Mouse (Mus musculus): ENCODE results near the gene Slc43a2.
A peak's percentile ranks its signal among the peaks of the same experiment; 100 is the strongest.
"Not testable (repeated sequence)": the region's sequence is repeated elsewhere in the genome, so short reads cannot be mapped to it uniquely, and the experiment has no call there.

The Slc43a2 gene

GRCm38 (mm10) chr11:75574378-75575123 is 43.1 kb downstream of the Slc43a2 start:
- no peak for DNase-seq

DNA sequence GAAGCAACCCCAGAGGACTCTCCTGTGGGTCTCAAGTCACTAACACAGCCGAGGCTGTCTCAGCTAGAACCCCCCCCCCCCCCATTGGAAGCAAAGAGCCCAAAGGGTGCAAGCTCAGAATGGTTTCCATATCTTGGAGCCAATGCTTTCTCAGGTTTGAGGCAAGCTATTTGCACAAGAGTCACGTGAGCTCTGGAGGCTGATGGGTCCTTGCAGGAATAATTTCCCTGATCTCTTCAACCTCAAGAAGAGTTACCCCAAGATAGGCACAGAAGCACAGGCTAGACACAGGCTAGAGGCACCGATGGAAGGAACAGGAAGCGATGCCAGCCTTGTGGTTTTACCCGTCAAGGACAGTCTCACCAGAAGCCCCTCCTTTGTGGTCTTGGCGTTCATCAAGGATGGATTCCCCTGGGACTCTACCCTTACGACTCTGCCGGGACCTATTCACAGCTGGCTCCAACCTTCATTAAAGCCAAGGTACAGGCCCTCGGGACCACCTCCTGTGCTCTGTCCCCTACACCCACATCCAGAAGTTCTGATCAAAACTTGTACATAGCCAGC is 44.1 kb downstream of the Slc43a2 start:
- DNase-seq: no peak

GRCm38 (mm10) chr11:75578609-75579008 is 47.1 kb downstream of the Slc43a2 start:
- DNase-seq: no peak

GRCm38 (mm10) chr11:75581495-75582149 is 50.1 kb downstream of the Slc43a2 start:
- no peak for DNase-seq

- no peak for DNase-seq
These were observed 52.0 kb downstream of the Slc43a2 start for GRCm38 (mm10) chr11:75583521-75583920.

DNA sequence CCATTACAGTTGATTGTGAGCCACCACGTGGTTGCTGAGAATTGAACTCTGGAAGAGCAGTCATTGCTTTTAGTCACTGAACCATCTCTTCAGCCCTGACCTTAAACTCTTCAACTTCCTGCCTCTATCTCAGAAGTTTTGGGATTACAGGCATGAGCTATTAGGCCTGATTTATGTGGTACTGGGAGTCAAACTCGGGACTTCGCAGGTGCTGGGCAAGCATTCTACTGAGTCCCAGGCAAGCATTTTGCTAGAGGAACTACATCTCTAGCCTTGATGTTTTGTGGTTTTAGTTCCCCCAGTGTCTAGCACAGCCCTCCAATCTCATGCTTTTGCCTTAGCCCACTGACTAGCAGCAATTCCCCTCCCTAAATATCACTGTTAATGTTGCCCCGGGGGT is 53.6 kb downstream of the Slc43a2 start:
- no peak for DNase-seq

DNA sequence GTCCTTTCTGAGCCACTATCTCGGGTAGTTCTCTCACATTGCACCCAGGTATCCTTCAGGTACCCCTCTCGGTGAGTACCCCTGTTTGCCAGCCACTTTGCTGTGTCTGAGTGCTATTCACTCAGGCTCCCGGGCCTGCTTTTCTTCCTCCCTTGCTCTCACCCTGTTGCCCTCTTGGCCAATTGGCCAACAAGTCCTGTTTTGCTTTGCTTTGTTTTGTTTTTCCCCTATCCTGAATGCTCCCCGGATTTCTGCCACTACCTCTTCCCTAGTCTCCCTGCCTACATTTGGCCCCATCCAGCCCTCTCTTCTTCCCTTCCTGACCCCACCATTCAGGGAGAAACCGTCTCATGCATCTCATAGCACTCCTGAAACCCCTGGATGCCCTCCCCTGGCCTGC is 54.5 kb downstream of the Slc43a2 start:
- DNase-seq: no peak

GRCm38 (mm10) chr11:75586963-75587362 is 55.5 kb downstream of the Slc43a2 start:
- DNase-seq: no peak

DNA sequence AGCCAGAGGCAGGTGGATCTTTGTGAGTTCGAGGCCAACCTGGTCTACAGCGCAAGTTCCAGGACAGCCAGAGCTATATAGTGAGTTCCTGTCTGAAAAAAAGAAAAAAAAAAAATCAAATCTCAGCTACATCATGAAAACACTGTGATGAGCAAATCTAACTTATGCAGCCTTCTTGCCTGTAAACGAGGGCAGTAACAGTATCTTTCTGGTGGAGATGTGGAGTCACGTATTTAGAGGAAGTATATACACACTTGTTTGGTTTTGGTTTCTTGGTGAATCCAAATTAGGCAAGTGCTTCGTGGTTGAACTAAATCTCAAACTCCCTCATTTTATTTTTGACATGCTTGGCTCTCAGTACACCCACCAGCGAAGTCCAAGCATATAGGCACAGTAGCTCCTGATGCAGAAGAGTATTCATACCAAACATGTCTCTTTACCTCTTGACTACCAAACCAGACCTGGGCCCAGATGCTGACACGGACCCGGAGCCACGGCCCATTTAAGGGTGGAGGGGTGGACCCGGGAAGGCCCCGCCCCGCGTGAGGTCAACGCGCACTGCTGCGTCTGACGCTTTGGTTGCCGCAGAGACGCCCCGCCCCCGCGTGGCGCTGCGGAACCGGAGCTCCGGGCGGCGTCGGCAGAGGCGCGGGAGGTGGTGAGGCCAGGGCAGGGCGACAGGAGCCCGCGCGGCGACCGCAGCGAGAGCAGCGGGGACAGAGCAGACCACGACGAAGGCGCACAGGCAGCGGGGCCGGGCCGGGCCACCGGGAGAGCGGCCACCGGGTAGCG is 56.2 kb downstream of the Slc43a2 start, which contains the start of gene Pitpna:
TSS of gene Pitpna (plus strand) at position 605 of the 792 bp plus-strand sequence.
- DNase-seq: peak; percentile 94

DNA sequence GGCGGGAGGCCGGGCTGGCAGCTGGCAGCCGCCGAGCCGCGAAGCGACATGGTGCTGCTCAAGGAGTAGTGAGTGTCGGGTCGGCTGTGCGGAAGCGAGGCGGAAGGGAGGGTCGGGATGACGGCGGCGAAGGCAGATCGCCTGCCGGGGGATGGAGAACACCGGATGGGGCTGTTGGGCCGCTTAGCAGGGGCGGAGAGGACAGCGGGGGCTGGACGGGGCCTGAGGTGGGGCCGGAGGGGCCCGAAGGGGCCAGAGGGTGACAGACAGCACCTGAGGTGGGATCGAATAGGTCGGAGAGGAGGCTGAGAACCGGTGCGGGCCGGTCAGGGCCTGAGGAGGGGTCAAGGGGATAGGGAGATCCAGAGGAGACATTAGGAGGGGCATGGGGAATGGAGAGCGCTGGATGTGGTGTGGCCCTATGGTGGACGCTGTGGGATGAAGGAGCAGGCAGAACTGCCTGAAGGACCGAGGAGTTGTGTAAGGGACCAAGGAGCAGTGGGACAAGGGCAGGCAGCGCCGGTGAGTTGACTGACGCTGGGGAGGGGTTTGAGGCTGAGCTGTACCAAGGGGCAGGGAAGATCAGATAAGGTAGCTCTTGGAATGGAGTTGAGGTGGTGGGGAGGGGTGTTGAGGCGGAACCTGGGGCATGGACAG is 56.9 kb downstream of the Slc43a2 start:
- DNase-seq: no peak

DNA sequence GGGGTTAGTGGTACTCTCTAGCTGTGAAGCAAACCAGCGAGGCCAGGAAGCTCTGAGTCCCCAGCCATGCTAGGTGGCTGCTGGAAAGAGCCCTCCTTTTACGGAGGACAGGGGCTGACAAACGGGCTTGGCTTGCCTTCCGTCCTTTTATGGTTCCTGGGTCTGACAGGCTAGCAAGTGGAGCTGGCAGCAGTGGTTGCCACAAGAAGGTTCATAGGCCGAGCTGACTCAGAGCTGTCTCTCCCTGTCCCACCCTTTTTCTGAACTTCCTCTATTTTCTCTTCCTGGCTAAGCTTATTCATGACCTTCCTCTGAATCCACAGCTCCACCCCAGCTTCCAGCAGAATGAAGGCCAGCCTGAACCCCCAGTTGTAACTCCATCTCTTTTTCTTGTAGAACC is 61.1 kb downstream of the Slc43a2 start:
- no peak for DNase-seq

- no peak for DNase-seq
These were observed 62.9 kb downstream of the Slc43a2 start for GRCm38 (mm10) chr11:75594431-75594830.

DNA sequence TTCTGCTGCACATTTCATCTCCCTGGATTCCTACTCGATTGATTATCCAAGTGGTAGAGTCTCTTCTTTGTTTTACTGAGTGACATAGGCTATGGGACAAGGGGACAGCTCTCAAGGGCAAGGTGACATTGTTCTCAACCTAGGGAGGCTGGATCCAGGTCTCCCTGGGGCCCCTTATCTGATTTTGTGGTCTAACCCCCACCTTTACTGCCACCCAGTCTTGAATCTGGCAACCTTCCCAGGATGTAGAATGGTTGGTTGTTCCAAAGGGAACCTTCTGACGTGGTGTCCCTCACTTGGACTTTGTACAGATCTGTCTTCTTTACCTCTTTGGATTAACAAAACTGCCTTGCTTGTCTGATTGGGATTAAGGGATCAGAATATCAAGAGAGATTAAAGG is 63.9 kb downstream of the Slc43a2 start:
- DNase-seq: no peak

- peak; percentile 38 for DNase-seq
These were observed 64.3 kb downstream of the Slc43a2 start for GRCm38 (mm10) chr11:75595816-75596215.

- no peak for DNase-seq
These were observed 65.3 kb downstream of the Slc43a2 start for GRCm38 (mm10) chr11:75596726-75597255.

GRCm38 (mm10) chr11:75598004-75598403 is 66.5 kb downstream of the Slc43a2 start:
- no peak for DNase-seq

- DNase-seq: not testable (repeated sequence)
These were observed 68.3 kb downstream of the Slc43a2 start for GRCm38 (mm10) chr11:75599802-75600201.

- no peak for DNase-seq
These were observed 73.3 kb downstream of the Slc43a2 start for GRCm38 (mm10) chr11:75604826-75605225.

DNA sequence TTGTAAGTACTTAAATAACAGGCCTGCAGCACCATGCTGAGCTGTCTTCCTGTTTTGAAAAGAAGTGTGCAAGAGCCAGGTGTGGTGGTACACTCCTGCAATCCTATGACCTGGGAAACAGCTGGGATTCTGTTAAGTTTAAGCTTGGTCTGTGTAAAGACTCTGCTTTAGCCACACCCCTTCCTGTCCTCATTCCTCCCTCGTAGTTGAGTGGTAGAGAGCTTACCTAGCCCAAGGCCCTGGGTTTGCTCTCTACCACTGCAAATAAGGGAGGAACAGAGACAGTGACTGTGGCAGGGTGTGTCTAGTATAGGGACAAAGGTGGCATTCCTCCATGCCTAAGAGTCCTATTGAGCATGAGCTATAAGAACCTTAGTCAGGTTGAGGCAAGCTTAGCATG is 73.8 kb downstream of the Slc43a2 start:
- no peak for DNase-seq

- DNase-seq: peak; percentile 51
These were observed 77.3 kb downstream of the Slc43a2 start for GRCm38 (mm10) chr11:75608776-75609175.

DNA sequence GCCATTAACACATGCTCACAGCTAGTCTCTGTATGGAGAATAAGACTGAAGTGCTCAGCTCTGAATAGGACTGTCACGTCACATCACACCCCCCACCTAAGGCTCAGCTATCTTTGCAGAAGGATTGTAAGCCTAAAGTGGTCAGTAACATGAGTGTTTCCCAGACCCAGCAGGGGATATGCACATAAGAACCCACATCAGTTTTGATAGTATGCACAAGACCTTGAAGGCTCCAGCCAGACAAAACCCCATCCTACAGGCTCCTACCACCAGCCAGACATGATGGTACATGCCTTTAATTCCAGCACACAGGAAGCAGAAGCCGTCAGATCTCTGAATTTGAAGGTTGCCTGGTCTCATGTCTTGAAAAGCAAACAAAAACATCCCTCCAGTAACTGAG is 78.5 kb downstream of the Slc43a2 start:
- no peak for DNase-seq

DNA sequence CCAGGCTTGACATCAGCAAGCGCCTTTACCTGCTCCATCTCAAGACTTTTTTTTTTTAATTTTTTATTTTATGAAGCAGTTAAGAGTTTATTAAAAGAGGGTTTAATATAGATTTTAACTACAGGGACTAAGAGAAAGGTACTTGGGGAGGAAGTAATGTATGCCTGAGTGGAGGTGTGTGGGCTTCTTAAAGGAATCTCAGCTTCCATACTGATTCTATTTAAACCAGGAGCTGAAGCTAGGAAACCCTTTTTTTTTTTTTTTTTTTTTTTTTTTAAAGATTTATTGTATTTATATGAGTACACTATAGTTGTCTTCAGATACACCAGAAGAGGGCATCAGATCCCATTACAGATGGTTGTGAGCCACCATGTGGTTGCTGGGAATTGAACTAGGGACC is 83.3 kb downstream of the Slc43a2 start:
- no peak for DNase-seq

DNA sequence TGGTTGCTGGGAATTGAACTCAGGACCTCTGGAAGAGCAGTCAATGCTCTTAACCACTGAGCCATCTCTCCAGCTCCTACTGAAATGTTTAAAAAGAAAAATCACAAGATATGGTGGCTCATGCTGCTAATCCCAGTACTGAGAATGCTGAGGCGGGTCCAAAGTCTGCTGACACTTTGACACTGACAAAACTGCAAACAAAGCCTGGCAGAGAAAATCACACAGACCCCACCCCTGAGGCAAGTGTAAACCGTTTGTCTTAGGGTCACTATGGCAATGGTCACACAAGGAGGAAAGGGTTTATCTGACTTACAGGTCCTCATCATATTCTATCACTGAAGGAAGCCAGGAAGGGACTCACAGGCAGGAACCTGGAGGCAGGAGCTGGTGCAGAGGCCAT is 84.1 kb downstream of the Slc43a2 start:
- no peak for DNase-seq
